Mouse (Mus musculus) heart, postnatal 10 days (tissue): Measurements from ENCODE around the gene Tmem123. TPM values are rescaled to one million over a fixed set of nuclear protein-coding genes. Genes with fewer than 3 reads are reported as not detected.

Experiments used
- DNase-seq, 2 experiments: peaks; one replicate each; pipeline ENCODE4 v3.0.0; 2021
- intact Hi-C: fragments of 180-260 bp; cut with DNase I; formaldehyde crosslinking; loops from one replicate; pipeline ENCODE4 v1.15.1; 2025
- total RNA-seq, 2 experiments: library from RNA; stranded (reverse); gene quantifications; 2 replicates each; pipeline ENCODE4 v1.2.3; 2021

The Tmem123 gene
- 10 to 100 TPM; 57.0 to 61.2 TPM for total RNA-seq

DNA sequence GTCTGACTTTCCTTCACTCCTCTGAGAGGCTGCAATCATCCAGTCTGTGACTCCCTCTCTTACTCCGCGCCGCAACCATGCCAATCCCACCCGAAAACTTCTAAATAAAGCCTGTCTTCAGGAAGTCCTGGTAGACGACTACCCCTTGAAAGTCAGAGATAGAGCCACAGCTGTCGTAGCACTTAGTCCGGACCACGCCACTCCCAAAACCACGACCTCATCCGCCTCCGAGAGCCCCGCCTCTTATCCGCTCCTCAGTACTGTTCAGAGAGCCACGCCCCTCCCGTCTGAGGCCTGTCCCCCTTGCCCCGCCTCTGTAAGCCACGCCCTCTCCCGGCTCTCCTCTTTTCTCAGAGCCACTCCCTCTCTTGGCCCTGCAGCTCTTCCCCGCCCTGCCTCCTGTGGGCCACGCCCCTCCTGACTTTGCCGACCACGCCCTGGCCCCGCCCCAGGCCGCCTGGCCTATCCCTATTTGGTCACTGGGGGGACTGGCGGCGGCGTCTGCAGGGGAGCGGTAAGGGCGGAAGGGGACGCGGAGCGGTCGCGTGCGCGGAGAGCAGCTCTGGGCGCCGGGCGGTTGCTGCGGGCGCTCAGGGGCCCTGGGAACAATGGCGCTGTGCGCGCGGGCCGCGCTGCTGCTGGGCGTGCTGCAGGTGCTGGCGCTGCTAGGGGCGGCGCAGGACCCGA, at the start of gene Tmem123:
TSS of gene Tmem123 (plus strand) at position 428 of the 687 bp plus-strand sequence.
- intact Hi-C loops, result loop anchor here (1.0 to 10.0 kb wide), 3 partner anchors 46 to 241 kb away; partner anchors contain the start of genes Birc2 and Yap1

DNA sequence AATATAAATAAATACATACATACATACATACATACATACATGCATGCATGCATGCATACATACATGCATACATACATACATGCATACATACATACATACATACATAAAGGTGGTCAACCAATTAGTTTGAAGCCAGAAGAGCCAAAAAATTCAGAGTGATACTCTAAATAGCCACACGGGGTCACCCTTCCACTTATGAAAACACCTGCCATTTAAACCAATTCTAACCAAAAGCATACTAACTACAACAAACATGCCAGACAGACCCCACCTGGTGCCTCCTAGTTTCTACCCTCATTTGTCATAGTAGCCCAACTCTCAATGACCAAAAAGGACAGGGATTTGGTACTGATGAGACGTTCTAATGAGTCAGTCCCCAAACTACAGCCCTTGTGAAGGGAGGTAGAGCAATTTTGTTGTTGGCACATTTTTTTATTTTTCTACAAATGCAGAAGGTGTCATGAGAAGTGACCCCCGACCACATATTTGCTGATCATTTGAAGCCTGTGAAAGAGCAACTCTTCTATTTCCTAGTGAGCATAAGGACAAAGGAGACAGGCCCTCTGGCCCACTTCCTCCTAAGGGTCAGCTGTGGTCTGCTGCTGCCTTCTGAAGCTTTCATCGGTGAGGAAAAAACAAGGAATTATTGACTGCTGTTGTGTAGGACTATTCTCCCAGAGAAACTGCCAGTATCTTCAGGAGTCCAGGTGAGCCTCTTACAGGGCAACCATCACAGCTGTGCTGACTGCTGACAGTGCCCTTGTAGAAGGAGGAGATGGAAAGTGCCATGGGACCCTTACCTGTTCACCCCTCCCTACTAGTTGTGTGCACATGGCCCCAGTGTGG, 49.6 kb upstream of the Tmem123 start:
- peak; percentile 35 to 71 for DNase-seq
- intact Hi-C loops, result loop anchor here (1.0 to 10.0 kb wide), 5 partner anchors 111 to 493 kb away; no protein-coding TSS in a partner anchor

More for the DNA sequence above, at the start of gene Tmem123:
- peak; percentile 100 for DNase-seq

DNA sequence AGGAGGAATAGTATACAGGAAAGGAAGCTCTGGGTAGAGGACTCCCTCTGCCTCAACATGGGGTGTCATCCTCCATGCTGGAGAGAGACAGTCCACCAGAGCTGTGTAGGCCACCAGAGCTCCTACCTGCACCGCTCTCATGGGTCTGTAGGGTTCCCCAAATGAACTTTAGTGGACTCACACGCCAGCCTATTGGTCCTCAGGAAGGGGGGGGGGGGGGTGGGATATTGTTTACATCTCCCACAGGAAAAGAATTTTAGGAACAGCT, 49.0 kb upstream of the Tmem123 start:
- DNase-seq, result no peak
- intact Hi-C loops, result loop anchor here (1.0 to 10.0 kb wide), 6 partner anchors 47 to 492 kb away; partner anchors contain the start of gene Tmem123

DNA sequence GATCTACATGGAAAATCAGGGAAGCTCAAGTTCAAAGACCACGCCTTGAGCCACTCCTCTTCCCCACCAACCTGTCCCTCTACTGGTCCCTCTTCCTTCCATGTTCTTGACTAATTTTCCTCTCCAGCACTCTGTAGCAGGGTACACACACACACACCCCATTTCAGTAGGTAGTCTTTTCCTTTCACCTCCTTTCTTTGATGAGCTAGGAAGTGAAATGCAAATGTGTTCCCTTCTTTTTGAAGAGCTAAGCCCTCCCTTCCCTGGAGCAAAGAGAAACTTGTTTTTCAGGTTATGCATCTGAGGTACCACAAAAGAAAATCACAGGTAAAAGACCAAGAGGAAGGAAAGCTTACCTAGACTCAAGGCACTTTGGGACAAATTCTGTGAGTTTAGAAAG, 42.3 kb upstream of the Tmem123 start:
- no peak for DNase-seq

DNA sequence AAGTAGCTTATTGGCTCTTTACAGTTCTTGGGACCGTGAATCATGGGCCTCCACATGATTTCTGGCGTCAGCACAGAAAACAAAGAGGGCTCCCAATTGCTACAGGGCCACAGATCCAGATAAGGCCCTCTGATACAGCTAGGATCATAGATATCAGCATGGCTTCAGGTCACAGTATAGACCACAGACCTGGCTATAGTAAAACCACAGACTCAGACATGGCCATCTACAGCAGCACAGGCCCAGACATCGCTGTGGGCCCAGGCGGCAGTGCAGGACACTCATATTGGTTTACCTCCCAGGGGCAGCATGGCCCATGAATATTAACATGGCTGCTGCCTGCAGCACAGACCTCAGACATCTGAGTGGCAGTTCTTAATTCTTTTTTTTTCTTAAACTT, 34.8 kb upstream of the Tmem123 start:
- DNase-seq, result no peak
- intact Hi-C loops, result no loop called here

More for the DNA sequence above, 42.3 kb upstream of the Tmem123 start:
- intact Hi-C loops, result no loop called here

DNA sequence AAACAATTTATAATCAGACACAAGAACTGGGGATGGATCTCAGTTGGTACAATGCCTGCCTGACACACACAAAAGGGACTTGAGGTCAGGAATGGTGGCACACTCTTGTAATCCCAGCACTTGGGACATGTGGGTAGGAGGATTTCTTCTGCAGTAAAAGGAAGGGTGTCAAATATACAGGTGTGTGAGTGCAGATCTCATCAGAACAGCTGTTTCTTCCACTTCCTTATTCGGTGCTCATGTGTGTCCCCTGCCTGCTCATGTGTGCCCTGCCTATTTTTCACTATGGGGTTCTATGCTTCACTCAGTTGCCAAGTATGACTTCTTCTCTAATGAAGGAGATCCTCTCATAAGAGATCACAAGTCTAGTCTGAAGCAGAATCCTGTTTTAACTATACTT, 21.1 kb upstream of the Tmem123 start:
- DNase-seq, result no peak
- intact Hi-C loops, result no loop called here

DNA sequence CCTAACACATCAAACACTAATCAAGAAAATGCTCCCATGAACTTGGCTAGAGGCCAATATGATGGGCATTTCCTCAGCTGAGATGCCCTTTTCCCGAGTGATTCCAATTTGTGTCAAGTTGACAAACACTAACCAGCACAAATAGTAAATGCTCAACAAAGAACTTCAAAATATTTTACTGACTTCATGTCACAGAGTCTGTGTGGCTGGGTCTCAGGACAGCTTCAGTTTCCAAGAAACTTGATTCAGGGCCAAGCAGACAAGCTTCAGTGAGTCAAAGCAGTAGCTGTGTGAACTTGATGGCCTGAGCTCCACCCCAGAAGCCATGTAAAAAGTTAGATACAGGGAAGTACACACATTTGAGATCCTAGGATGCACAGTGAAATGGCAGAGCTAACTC, 19.7 kb upstream of the Tmem123 start:
- intact Hi-C loops, result no loop called here

DNA sequence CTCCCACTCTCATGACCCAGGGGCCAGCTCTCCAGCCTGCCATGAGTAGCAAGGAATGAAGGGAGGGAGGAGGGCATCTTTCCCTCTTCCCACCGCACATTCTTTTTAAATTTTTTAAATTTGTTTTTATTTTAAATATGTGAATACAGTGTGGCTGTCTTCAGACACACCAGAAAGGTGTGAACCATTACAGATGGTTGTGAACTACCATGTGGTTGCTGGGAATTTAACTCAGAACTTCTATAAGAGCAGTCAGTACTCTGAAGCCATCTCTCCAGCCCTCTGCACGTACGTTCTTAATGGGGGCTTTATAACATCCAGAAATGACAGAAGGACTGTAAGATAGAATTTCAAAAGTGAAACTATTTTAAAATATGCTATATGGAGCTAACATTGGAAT, 15.0 kb upstream of the Tmem123 start:
- intact Hi-C loops, result no loop called here
- DNase-seq, result no peak

More for the DNA sequence above, 19.7 kb upstream of the Tmem123 start:
- no peak for DNase-seq

DNA sequence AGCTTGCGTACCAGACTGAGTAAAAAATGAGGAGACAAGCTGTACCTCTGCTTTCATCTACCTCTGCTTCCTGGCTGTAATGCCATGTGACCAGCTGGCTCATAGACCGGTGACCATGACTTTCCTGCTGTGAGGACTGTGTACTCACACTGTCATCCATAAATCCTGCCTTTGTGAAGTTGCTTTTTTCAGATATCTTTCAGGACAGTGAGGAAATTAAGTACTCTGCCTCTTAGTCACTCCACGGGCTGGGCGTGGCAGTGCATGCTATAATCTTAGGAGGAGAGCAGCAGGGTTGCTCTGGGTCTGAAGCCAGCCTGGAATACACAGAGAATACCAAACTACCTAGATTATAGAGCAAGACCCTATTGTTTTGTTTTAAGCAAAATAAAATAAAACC, 14.3 kb upstream of the Tmem123 start:
- intact Hi-C loops, result no loop called here

DNA sequence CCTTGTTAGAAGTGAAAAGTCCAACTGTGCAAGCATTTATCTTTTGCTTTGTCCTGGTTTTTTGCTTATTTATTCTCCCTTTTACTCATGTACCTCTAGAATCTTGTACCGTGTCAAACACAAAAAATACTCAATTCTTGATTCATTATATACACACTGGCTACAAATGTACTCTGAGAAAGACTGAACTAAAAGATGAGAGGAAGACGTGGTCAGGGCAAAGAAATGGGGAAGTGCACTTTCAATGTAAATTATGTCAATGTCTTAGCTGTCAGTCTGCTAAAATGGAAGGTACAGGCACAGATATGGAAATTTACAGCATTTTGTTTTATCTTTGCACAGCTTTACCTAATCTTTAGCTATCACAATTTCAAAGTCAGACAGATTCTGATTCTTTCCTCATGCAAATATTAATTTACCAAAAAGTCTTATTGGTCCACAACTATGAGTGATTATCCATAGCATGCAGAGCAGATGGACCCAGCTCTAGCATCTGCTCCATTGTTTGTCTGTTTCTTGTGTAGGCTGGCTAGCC, 7.9 kb upstream of the Tmem123 start:
- DNase-seq, result no peak
- intact Hi-C loops, result no loop called here

More for the DNA sequence above, 14.3 kb upstream of the Tmem123 start:
- DNase-seq, result no peak

DNA sequence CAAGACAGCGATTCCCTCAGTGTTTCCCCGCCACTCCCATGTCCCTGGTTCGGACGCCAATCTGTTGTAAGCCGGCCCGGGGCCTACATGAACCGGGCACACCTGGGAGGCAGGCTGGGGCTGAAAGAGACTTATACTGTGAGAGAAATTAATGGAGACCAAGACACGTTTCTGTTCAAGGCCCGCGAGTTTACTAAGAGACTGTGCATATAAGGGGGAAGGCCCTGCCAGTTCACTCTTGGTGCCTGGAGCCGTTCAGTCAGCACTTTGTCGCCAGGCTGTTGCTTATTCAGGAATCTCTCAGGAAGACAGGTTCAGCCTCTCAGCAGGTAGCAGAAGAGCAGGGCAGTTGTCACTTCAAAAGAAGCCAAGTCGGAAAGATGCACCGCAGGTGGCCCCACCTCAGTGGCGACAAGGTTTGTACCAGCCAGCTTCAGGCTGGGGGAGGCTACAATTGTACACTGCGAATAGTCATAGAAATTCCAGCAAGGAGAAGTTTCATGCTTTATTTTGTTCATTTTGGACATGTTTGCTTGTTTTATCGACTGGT, 1.9 kb upstream of the Tmem123 start:
- intact Hi-C loops, result loop anchor here (5.0 to 10.0 kb wide), 2 partner anchors 45 to 243 kb away; partner anchors contain the start of gene Yap1
- DNase-seq, result no peak

DNA sequence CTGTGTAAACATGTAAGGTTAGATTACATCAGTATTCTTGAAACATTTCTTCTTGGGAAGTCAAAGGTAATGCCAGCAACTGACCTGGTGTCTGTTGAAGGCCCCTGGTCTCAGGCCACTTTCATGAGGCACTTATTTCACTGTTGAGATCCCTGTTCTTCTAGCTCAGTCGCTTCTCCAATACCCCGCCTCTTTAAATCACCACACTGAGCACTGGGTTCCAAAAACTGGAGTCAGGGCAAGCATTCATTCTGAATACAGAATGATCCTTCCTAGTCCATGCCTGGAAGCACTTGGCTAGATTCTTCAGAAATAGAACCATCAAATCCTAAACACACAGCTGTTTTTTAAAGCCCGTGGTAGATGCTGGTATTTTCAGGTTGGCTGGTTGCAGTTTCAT, 1.1 kb upstream of the Tmem123 start:
- intact Hi-C loops, result loop anchor here (5.0 to 10.0 kb wide), 2 partner anchors 45 to 242 kb away; partner anchors contain the start of gene Yap1
- DNase-seq, result no peak

DNA sequence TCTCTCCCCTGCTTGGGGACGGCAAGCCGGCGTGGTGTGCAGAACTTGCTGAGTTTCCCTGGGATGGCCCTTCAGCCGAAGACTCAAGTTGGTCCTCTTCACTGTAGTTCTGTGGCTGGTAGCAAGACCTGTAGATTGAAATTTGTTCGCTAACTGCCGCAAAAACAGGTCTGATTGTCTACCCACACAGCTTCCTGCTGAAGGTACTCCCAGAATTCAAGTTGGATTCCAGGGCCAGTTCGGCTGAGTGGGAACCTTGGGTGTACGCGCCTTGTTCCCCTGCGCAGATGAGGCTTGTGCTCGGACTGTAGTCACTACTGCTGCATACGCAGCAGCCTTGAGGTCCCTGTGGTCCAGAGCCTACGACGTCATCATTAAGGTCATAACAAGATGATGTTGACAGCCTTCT, 626 bp downstream of the Tmem123 start:
- intact Hi-C loops, result loop anchor here (1.0 to 10.0 kb wide), 3 partner anchors 47 to 240 kb away; partner anchors contain the start of genes Birc2 and Yap1
- peak; percentile 65 to 68 for DNase-seq

DNA sequence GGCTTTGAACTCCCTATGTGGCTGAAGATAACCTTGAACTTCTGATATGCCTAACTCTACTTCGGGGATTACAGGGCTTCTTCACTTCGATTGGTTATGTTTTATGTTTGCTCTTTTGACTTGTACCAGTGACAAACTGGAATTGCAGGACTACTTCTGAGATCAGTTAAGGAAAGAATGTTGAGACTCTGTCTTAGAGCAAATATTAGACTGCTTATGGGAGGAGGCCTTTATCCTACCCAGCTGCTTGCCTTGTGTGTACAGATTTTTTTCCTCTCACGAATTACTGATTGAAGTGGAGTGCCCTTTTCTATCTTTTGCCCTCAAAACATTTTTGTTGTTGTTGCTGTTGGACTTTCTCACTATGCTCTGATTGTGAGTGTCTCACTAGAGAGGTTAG, 1.4 kb downstream of the Tmem123 start:
- intact Hi-C loops, result loop anchor here (10.0 kb wide), 1 partner anchor 240 kb away; the partner anchor contains the start of gene Yap1
- DNase-seq, result no peak

DNA sequence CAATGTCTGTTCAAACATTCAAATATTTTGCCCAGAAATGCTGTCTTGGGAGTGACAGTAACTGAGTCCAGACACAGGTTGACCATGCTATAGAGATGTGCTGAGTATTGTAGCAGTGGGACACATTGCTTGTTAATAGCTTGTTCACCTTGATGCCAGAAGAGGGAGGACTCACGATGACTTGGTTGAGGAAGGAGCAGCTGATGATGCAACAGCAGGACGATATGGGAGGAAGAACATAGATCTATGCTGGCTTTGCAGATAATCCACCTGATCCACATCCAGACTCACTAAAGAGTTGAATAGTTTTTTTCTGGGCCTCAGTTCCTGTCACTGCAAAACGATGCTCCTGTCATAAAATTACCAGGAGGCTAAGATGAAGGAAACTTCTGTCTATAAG, 2.7 kb downstream of the Tmem123 start:
- no peak for DNase-seq
- intact Hi-C loops, result loop anchor here (10.0 kb wide), 1 partner anchor 238 kb away; the partner anchor contains the start of gene Yap1

DNA sequence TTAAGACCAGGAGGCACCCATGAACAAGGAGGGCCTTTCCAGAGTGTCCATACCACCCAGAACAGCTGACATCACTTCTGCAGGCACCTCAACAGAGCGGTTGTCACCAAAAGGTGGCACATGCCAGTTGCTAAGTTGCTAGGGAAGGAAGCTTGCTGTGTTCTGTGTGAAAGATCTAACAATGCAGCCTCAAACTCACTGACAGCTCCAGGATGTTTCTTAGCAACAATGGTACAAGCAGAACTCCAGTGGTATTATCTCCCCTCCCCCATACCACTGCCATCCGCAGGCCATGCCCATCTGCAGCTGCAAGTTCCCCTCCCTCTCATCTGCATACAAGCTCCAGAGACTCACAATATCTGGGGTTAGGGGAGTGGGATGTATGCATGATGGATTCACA, 3.7 kb downstream of the Tmem123 start:
- DNase-seq, result no peak
- intact Hi-C loops, result loop anchor here (10.0 kb wide), 1 partner anchor 237 kb away; the partner anchor contains the start of gene Yap1

DNA sequence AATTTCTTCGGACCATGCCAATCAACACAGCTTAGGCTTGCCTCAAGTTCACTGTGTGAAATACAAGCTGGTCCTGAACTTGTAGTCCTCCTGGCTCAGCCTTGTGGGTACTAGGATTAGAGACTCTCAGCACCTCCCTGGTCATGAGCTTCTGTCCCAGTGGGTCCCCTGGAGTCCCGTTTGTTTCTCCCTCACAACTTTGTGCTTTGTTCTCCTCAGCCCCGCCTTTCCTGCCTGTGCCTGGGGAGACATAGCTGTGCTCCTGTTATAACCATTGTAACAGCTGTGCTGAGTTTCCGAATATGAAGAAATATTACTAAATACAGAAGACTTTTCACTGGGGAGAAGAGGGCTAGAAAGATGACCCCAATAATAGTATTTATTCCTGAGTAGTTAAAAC, 5.2 kb downstream of the Tmem123 start:
- intact Hi-C loops, result loop anchor here (10.0 kb wide), 1 partner anchor 236 kb away; the partner anchor contains the start of gene Yap1
- DNase-seq, result no peak

DNA sequence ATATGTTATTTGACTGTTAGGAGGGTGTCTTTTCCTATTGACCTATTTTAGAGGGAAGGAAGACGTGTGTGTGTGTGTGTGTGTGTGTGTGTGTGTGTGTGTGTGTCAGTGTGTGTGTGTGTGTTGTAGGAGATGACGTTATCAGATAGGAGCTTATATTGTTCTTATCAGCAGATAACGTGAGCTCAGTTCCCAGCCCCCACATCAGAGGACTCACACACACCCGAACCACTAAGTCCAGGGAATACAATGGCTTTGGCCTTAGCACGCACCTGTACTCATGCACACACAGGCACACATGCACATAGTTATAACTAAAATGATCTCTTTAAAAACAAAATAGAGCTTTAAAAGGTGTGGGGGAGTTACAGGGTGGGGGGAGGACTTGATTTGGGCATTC, 5.7 kb downstream of the Tmem123 start:
- intact Hi-C loops, result loop anchor here (10.0 kb wide), 1 partner anchor 235 kb away; the partner anchor contains the start of gene Yap1
- DNase-seq, result no peak

DNA sequence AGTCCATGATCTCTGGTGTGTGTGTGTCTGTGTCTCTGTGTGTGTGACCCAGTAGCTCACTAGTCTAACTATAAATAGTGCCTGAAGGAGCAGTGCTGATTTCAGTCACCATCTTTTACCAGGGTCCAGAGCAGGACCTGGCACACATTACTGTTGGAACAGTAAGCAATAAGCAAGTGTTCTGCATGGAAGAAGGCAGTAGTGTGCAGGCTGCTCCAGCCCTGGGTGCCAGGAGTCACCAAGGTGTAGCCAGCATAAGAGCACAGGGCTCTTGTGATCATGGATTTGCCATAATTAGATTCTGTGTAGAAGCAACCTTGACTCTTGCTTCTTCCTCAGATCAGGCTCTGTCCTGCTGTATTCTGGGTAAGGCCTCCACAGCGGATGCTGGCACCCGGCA, 8.5 kb downstream of the Tmem123 start:
- intact Hi-C loops, result no loop called here

DNA sequence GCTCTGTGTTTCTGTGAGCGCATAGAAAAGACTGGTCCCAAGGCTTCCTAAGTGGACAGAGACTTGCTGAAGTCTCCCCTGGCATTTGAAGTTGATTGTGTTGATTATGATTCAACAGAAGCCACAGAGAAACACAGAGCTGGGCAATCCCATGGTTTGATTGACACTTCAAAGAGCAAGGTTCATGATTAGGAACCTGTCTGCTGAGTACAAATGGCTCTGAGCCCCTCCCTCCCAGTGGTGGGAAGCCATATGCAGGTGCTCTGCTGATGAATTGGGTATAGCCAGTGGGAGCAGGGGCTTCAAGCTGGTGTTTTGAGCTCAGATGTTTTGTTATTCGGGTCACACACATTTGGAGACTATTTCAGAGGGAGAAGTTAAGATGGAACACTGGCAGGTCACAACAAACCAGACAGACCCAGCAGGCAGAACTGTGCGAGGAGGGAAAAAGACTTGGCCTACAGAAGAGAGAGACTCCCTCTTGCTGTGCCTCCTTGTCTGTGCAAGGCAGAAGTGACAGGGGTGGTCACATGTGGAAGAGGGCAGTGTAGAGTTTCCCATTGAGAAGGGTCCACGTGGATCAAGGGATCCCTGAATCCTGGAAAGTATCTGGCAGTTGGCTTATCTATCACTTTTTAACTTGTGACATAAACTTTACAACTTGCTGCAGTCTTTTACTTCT, 9.1 kb downstream of the Tmem123 start:
- intact Hi-C loops, result no loop called here
- DNase-seq, result no peak

More for the DNA sequence above, 8.5 kb downstream of the Tmem123 start:
- no peak for DNase-seq
